Mouse (Mus musculus): Measurements from ENCODE around the gene Sorbs1.

Sorbs1 gene

GRCm38 (mm10) chr19:40349281-40349680 is 164.3 kb downstream of the Sorbs1 start:
- Histone ChIP-seq H3K4me3 (replicated peaks; ENCODE audit: low read length) (no peak overlapping the region), H3K9me3 (ENCODE audit: low read length) (no peaks in the 10 kb centered on the region), H3K4me1 (replicated peaks; ENCODE audit: low read depth, low read length) (peaks cover 35% of the 10 kb centered on the region), H3K36me3 (ENCODE audit: insufficient read depth, low read length) (0 out of 2 replicates have a peak, but pooled peaks cover 6% of the 10 kb centered on the region), H3K27me3 (ENCODE audit: insufficient read depth, low read length) (no peaks in the 10 kb centered on the region)
- TF ChIP-seq POU5F1 (IDR thresholded peaks at IDR 0.05; ENCODE audit: borderline replicate concordance, low read length) (no peak), CTCF (conservative IDR thresholded peaks at IDR 0.05; ENCODE audit: low read length) (no peak), NANOG (IDR thresholded peaks at IDR 0.05; ENCODE audit: borderline replicate concordance, low read length) (no peak)

GRCm38 (mm10) chr19:40348652-40349051 is 164.9 kb downstream of the Sorbs1 start:
- Histone ChIP-seq H3K27me3 (ENCODE audit: insufficient read depth, low read length) (no peaks in the 10 kb centered on the region), H3K4me1 (replicated peaks; ENCODE audit: low read depth, low read length) (peaks cover 35% of the 10 kb centered on the region), H3K36me3 (ENCODE audit: insufficient read depth, low read length) (0 out of 2 replicates have a peak, but pooled peaks cover 6% of the 10 kb centered on the region), H3K9me3 (ENCODE audit: low read length) (no peaks in the 10 kb centered on the region), H3K4me3 (replicated peaks; ENCODE audit: low read length) (no peak overlapping the region)
- TF ChIP-seq CTCF (conservative IDR thresholded peaks at IDR 0.05; ENCODE audit: low read length) (no peak), NANOG (IDR thresholded peaks at IDR 0.05; ENCODE audit: borderline replicate concordance, low read length) (no peak), POU5F1 (IDR thresholded peaks at IDR 0.05; ENCODE audit: borderline replicate concordance, low read length) (no peak)

- Histone ChIP-seq H3K9me3 (ENCODE audit: low read length) (no peaks in the 10 kb centered on the region), H3K36me3 (ENCODE audit: insufficient read depth, low read length) (0 out of 2 replicates have a peak, but pooled peaks cover 6% of the 10 kb centered on the region), H3K4me1 (replicated peaks; ENCODE audit: low read depth, low read length) (peaks cover 33% of the 10 kb centered on the region), H3K27me3 (ENCODE audit: insufficient read depth, low read length) (no peaks in the 10 kb centered on the region), H3K4me3 (replicated peaks; ENCODE audit: low read length) (no peak overlapping the region)
- TF ChIP-seq POU5F1 (IDR thresholded peaks at IDR 0.05; ENCODE audit: borderline replicate concordance, low read length) (no peak), NANOG (IDR thresholded peaks at IDR 0.05; ENCODE audit: borderline replicate concordance, low read length) (no peak), CTCF (conservative IDR thresholded peaks at IDR 0.05; ENCODE audit: low read length) (no peak)
These were observed 165.4 kb downstream of the Sorbs1 start for GRCm38 (mm10) chr19:40348175-40348574.

DNA sequence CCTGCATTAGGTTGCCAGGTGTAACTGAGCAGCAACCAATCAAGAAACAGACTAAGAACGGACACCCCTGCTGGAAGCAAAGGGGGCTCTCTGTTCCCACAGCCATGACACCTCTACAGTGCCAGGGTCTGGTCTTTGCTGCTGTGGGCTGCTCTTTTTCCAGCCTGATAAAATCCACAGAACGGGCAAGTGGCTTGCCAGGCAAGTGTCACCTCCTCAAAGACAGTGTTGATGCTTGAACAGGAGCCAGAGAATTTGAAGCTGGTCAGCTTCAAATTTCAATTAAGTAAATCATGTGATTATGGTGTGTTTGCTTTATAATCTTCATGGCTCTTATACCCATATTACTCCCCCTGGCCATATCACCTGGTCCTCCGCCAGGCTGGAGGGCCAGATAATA is 166.7 kb downstream of the Sorbs1 start:
- TF ChIP-seq POU5F1 (IDR thresholded peaks at IDR 0.05; ENCODE audit: borderline replicate concordance, low read length) (no peak), NANOG (IDR thresholded peaks at IDR 0.05; ENCODE audit: borderline replicate concordance, low read length) (no peak), CTCF (conservative IDR thresholded peaks at IDR 0.05; ENCODE audit: low read length) (no peak)
- 0 out of 2 replicates have a peak, but pooled peaks cover 6% of the 10 kb centered on the region for H3K36me3 ChIP-seq (ENCODE audit: insufficient read depth, low read length)
- H3K4me1 ChIP-seq (replicated peaks; ENCODE audit: low read depth, low read length), result peaks cover 34% of the 10 kb centered on the region
- H3K27me3 ChIP-seq (ENCODE audit: insufficient read depth, low read length), result no peaks in the 10 kb centered on the region
- no peak overlapping the region for H3K4me3 ChIP-seq (replicated peaks; ENCODE audit: low read length)
- no peaks in the 10 kb centered on the region for H3K9me3 ChIP-seq (ENCODE audit: low read length)

DNA sequence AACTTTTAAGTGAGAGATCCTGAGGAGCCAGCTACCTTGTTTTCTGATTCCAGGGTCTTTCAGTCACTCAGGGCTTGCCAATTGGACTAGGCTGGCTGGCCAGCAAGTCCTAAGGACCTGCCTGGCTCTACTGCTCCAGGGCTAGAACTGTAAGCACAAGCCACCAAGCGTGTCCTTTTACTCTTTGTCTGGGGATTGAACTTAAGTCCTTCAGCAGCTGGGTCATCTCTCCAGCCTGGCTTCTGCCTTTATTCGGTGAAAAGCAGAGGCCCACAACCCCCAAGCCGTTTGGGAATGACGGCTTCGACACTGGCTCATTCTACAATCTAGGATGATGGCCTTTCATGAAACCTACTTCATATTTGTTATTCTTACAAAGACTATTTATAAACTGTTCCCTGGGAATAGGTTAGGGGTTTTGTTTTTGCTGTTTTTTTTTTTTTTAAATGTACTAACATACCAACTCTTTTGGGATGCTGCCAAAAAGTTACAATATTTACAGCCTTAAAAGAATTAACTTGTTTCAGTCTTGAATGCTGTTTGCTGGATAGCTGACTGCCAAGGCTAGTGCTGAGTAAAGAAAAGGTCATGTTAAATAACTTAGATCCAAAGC is 167.2 kb downstream of the Sorbs1 start:
- Histone ChIP-seq H3K4me1 (replicated peaks; ENCODE audit: low read depth, low read length) (peaks cover 36% of the 10 kb centered on the region), H3K4me3 (replicated peaks; ENCODE audit: low read length) (no peak overlapping the region), H3K36me3 (ENCODE audit: insufficient read depth, low read length) (0 out of 2 replicates have a peak, but pooled peaks cover 4% of the 10 kb centered on the region), H3K9me3 (ENCODE audit: low read length) (no peaks in the 10 kb centered on the region), H3K27me3 (ENCODE audit: insufficient read depth, low read length) (no peaks in the 10 kb centered on the region)
- no peak for TF ChIP-seq NANOG (IDR thresholded peaks at IDR 0.05; ENCODE audit: borderline replicate concordance, low read length)

DNA sequence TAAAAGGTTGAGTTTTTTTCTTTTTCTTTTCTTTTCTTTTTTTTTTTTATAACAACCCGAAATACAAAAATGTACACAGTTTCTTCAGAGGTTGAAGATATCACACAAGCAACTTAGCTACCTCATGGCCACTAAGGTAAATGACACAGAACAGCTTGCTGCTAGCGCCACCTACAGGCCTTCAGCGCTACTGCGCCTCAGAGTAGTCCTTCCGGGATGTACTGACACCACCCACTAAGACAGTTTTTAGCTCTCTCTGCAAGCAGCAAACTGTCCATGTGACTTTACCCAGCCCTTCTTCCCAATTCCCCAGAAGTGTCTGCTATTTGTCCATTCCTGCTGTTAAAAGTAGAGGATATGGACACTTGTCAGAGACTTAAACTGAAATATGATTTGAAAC is 167.9 kb downstream of the Sorbs1 start:
- H3K4me1 ChIP-seq (replicated peaks; ENCODE audit: low read depth, low read length), result peaks cover 40% of the 10 kb centered on the region
- no peak overlapping the region for H3K4me3 ChIP-seq (replicated peaks; ENCODE audit: low read length)
- H3K9me3 ChIP-seq (ENCODE audit: low read length), result no peaks in the 10 kb centered on the region
- H3K27me3 ChIP-seq (ENCODE audit: insufficient read depth, low read length), result no peaks in the 10 kb centered on the region
- TF ChIP-seq POU5F1 (IDR thresholded peaks at IDR 0.05; ENCODE audit: borderline replicate concordance, low read length), result no peak
- peak; percentile 97 for TF ChIP-seq CTCF (conservative IDR thresholded peaks at IDR 0.05; ENCODE audit: low read length)
- H3K36me3 ChIP-seq (ENCODE audit: insufficient read depth, low read length), result no peaks in the 10 kb centered on the region

- H3K27me3 ChIP-seq (ENCODE audit: insufficient read depth, low read length), result no peaks in the 10 kb centered on the region
- no peaks in the 10 kb centered on the region for H3K9me3 ChIP-seq (ENCODE audit: low read length)
- H3K4me1 ChIP-seq (replicated peaks; ENCODE audit: low read depth, low read length), result peaks cover 14% of the 10 kb centered on the region
- no peaks in the 10 kb centered on the region for H3K36me3 ChIP-seq (ENCODE audit: insufficient read depth, low read length)
- TF ChIP-seq NANOG (IDR thresholded peaks at IDR 0.05; ENCODE audit: borderline replicate concordance, low read length) (no peak), CTCF (conservative IDR thresholded peaks at IDR 0.05; ENCODE audit: low read length) (peak; percentile 88)
- H3K4me3 ChIP-seq (replicated peaks; ENCODE audit: low read length), result no peak overlapping the region
These were observed 170.6 kb downstream of the Sorbs1 start for GRCm38 (mm10) chr19:40343018-40343417.

- Histone ChIP-seq H3K27me3 (ENCODE audit: insufficient read depth, low read length) (no peaks in the 10 kb centered on the region), H3K4me1 (replicated peaks; ENCODE audit: low read depth, low read length) (peaks cover 13% of the 10 kb centered on the region), H3K9me3 (ENCODE audit: low read length) (no peaks in the 10 kb centered on the region), H3K36me3 (ENCODE audit: insufficient read depth, low read length) (no peaks in the 10 kb centered on the region), H3K4me3 (replicated peaks; ENCODE audit: low read length) (no peak overlapping the region)
- TF ChIP-seq NANOG (IDR thresholded peaks at IDR 0.05; ENCODE audit: borderline replicate concordance, low read length) (no peak), POU5F1 (IDR thresholded peaks at IDR 0.05; ENCODE audit: borderline replicate concordance, low read length) (no peak), CTCF (conservative IDR thresholded peaks at IDR 0.05; ENCODE audit: low read length) (no peak)
These were observed 172.4 kb downstream of the Sorbs1 start for GRCm38 (mm10) chr19:40341141-40341540.

GRCm38 (mm10) chr19:40336694-40337093 is 176.9 kb downstream of the Sorbs1 start:
- no peaks in the 10 kb centered on the region for H3K27me3 ChIP-seq (ENCODE audit: insufficient read depth, low read length)
- no peak for TF ChIP-seq POU5F1 (IDR thresholded peaks at IDR 0.05; ENCODE audit: borderline replicate concordance, low read length)
- TF ChIP-seq CTCF (conservative IDR thresholded peaks at IDR 0.05; ENCODE audit: low read length), result no peak
- no peak for TF ChIP-seq NANOG (IDR thresholded peaks at IDR 0.05; ENCODE audit: borderline replicate concordance, low read length)
- H3K4me1 ChIP-seq (replicated peaks; ENCODE audit: low read depth, low read length), result peaks cover 17% of the 10 kb centered on the region
- no peak overlapping the region for H3K4me3 ChIP-seq (replicated peaks; ENCODE audit: low read length)
- no peaks in the 10 kb centered on the region for H3K36me3 ChIP-seq (ENCODE audit: insufficient read depth, low read length)
- no peaks in the 10 kb centered on the region for H3K9me3 ChIP-seq (ENCODE audit: low read length)

All from E14TG2a.4 (cell line).